Mouse (Mus musculus): ENCODE data around the gene Emsy.

Gene Emsy

DNA sequence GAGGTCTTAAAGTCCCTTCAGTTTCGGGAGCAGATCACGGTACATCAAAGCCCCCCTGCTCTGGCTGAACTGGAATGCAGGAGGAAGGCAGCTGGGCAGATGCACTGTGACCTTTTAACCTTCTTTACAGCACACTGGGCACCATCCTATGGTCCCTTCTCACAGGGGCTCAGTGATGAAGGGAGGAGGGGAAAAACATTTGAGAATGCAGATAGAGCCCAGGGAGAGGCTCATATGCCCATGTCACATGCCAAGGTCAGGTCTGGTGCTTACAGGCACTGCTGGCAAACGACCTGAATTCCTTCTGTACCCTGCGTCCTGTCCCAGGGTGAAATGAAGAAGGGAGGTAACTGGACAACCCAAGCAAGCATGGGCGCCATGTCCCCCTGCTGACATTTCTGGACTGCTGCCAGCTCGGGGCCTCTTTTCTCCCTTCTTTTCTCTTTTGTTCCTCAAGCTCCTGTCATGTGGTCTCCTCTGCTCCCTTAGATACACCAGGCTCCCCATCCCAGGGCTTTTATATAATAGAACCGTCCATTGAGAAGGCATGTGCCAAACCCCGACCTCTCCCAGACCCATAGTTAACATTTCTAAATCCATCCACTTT, 118.5 kb downstream of the Emsy start:
- no peak for DNase-seq

DNA sequence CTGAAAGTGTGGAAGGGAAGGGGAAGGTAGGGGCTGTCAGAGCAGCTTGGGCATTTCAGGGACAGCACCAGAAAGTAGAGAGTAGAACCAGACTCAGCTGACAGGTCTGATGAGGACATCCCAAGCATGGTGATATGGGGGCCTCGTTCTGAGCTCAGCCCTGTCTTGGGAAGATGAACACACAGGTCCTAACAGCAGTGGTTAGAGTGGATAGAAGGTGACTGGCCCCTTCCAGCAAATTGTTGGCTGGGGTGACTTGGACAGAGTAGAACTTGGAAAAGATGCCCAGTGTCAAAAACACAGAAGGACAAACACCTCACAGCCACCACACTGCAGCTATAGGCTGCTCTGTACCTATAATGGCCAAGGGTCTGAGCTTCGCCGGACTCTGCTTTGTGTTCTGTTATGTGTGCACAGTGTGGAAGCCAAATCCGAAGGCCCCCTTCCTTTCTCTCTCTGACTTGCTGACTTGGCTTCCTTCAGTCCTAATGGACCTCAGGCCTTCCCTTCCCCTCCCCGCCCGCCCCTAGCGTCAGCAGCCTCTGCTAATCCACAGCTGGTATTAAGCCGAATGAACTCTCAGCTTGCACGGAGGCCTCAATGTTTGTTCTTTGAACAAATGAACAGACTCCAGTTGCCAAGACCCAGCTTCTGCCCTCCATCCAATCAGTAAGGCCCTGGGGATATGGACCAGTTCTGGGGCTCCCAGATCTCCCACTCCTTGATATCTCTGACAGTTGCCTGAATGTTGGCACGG, 119.2 kb downstream of the Emsy start:
- DNase-seq = no peak
